Mouse (Mus musculus): ENCODE data around the gene Ntng1.

The Ntng1 gene

GRCm38 (mm10) chr3:110143206-110144061 is at the start of gene Ntng1:
TSS of gene Ntng1 (minus strand) at chr3:110144011.
- no peak for DNase-seq (ENCODE audit: low read depth)

GRCm38 (mm10) chr3:110187401-110187948 is 43.7 kb upstream of the Ntng1 start:
- no peak for DNase-seq (ENCODE audit: low read depth)

GRCm38 (mm10) chr3:110149089-110149488 is 5.3 kb upstream of the Ntng1 start:
- DNase-seq (ENCODE audit: low read depth): no peak

DNA sequence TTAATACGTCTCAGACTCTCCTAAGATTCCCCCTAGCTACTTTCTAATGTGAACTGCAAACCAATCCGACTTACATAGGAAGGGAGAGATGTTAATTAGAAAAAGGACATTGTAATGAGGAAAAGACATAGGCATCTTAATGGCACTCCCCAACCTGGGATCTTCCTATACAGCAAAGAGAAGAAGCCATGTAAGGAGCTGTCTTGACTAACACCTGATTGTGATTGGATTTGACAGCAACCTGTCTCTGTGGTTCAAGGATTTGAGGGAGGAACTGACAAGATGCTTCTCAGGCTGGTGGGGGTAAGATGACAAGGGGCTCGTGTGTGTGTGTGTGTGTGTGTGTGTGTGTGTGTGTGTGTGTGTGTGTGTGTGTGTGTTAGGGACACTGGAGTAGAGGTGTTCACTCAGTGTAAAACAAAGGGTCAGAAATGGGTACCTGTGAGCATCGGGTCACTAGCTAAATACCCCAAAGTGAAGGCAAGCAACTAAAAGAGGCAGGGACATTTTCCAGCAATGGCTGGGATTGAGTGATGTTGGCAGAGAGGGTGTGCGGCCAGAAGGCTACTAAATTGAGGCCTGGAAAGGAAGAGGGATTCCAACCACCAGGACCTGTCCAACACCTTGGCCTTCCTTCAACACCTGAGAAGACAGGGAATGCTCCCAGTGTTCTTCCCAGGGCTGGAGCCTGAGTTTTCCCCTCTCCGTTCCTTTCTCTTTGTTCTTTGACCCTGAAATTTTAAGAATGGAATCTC is 667 bp upstream of the Ntng1 start:
- DNase-seq (ENCODE audit: low read depth): no peak

DNA sequence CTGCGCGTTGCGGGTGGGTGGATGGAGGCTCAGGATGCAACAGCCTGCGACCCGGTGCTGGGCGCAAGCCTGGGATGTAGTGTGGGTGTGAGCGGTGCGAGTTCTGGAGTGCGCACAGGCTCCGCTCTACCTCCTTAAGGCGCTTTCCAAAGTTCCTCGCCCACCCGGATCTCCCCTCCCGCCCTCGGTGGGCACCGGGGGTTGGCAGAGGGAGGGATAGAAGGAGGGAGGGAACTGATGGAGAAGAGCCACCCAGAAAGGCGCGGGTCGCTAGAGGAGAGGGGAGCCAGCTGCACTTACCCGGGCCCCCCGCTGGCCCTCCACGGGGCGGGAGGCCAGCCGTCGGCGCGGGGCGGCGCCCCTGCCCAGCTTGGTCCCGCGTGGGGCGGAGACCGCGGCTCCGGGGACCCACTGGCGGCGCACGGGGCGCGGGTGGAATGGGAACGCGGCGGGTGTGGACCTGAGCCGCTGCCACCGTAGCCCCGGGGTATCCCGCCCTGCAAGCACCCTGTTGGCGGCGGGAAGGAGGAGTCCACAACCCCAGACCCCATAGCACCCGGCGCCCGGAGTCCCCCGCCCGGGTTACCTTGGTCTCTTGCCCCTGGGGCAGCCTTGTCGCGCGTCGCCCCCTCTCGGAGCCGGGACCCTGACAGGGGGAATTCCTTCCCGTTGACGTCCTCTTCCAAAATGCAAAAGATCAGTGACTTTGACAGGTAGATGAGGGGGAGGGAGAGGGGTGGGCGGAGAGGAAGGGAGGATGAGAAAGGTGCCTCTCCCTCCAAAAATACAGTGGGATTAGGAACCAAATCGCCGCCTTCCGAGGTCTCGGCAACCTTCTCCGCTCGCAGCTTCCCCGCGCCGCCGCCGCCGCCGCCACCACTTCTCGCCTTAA is 1.3 kb downstream of the Ntng1 start:
- DNase-seq (ENCODE audit: low read depth): no peak

DNA sequence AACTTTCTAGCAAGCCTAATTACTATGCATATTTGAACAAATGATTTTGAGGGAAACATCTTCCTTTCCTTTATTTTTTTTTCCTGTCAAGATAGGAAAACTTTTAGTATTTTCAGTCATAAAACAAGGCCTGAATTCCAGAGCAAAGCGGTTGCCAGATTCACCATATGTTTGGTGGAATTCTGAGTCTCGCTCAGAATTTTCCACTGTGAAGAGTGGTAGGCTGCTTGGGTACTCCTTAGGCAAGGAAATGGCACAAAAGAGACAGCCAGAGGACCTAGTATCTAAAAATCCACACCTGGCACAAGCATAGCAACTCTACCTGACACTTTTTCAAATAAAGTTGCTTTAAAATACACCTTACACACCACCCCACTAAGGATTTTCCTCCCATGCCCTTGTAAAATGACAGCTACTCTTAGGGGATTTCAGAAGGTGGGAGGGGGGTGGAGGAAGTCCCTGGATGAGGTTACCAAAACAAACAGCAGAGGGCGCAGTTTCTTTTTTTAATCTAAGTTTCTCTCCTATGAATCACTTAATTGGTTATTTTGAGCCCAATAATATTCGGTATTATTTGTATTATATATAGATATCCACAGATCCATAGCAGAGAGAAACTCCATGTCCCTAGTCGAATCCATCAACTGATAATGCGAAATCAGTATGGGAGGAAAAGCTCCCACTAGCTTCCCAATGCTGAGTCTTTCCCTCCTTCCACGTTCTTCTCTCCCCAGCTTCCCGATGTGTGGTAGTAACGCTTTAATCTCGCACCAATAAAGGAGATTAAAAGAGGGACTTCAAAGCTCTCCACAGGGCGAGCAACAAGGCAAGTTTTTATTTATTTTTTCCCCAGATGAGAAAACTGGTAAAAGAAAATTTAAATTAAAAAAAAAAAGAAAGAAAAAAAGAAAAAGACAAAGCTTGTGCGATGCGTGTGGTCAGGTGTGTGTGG is 2.2 kb downstream of the Ntng1 start:
- DNase-seq (ENCODE audit: low read depth): no peak

DNA sequence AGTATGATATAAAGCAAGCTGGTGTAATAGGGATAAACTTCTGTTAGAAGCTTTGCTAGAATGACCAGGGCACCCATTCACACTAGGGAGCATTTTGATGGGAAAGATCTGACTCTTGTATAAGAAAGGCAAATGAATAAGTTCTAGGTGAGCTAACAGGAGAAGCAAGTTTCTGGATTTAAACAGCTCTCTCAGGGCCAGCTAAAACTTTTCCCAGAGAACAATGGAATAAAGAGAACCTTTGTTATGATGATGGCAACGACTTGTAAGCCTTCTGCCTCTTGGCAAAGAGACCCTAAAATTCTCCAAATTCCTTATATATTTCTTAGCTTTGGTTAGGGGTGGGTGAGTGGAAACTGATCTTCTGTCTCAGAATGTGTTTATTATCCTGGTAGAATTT is 7.7 kb downstream of the Ntng1 start:
- no peak for DNase-seq (ENCODE audit: low read depth)

DNA sequence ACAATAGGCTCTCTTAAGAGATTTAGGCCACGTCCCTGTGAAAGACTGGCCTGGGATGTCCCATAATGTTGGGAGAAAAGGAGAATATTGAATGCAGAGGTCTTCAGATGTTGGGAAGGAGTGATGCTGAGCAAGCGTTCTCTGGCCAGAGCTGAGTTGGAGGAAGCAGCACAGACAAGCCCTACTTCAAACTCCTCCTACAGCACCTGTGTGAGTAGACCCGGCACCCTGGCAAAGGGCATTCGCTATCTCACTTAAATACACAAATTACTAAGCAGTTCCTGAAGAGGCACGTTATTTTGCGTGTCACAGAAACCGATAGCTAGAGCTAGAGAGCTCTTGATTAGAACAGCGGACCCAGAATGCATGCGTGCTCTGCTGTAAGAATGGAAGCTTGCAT is 10.7 kb downstream of the Ntng1 start:
- DNase-seq (ENCODE audit: low read depth): no peak

- DNase-seq (ENCODE audit: low read depth): no peak
Measured at GRCm38 (mm10) chr3:110132289-110132688, 11.5 kb downstream of the Ntng1 start.

DNA sequence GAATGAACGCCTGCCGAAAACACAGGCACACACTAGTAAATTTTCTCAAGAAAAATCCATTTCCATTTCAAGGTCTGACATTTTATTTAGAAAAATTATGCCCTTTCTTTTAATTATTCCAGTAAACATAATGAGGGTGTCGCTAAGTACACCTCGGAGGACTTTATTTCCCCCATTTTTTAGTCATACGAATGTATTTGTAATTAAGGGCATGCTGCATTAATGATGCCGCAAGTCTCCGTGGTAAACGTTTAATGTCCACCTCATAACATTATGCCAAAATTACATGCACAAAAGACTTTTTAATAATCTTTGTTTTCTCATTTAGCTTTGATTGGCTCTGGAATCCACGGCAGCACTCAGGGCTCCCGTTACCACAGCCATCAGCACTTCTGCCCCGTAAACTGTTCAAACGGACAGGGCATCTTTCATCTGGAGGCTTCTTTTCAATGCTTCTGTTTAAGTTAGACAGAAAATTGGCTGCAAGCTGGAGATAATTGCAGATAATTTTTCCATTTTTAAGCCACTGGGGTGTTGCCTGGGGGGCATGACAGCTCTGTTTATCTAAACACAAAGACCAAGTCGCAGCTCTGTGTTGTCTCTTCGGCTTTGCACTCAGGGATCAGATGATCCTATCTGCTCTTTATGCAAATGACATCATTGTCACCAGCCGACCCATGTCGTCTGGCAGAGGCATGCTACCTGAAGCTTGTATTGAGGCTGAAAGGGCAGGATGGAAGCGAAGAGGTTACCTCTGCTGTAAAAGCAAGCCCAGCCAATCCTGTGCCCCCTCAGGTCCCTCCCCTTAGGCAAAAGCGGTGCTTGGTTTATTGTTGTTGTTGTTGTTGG is 12.5 kb downstream of the Ntng1 start:
- DNase-seq (ENCODE audit: low read depth): no peak

DNA sequence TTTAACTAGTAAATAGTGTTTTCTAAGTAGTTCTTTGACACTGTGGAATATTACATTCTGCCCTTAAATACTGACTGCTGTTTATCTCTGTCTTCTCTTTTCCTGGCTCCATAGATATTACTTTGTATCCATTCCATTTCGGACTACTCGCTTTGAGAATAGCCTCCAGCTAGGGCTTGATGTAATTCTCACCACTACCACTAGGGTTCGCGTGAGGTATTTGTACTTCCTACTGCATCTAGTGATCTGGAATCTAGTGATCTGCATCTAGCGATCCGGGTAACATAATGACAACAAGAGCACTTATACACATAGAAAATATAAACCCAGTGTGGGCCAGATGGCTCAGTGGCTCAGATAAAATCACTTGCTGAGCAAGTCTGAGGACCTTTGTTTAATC is 14.2 kb downstream of the Ntng1 start:
- no peak for DNase-seq (ENCODE audit: low read depth)

DNA sequence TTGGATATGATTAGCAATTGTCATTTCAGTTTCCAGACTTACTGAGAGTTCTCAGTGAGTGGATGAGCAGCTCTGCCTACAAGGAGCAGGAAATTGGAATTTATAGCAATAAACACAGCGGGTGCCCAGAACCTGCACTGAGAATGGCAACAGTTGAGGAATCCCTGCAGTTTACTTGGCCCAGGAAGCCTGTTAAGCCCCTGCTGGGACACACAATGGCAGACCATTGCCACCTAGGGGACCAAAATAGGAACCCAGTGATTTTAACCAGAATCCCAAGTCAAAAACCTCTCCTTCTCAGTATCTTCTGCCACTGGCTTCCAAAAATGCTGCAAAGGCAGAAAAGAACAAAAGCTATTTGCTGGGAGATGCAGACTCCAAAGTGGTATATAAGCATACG is 37.8 kb downstream of the Ntng1 start:
- no peak for DNase-seq (ENCODE audit: low read depth)

- no peak for DNase-seq (ENCODE audit: low read depth)
Measured at GRCm38 (mm10) chr3:110094407-110094806, 49.4 kb downstream of the Ntng1 start.

GRCm38 (mm10) chr3:110094003-110094402 is 49.8 kb downstream of the Ntng1 start:
- no peak for DNase-seq (ENCODE audit: low read depth)

DNA sequence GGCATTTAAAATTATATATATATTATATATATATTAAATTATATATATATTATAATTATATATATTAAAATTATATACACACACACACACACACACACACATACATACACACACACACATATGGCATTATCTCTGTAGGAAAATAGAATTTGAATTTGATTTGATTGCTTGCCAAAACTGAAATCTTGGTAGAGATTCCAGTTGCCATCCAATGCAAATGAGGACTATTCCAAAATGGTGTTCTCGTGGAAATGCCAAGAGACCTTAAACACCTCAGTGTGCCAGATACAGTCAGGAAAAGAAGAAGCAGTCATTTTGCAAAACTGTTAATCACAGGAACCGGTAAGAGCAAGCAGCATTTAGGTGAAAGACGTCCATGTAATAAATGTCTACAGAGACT is 51.3 kb downstream of the Ntng1 start:
- DNase-seq (ENCODE audit: low read depth): no peak

GRCm38 (mm10) chr3:110087189-110087588 is 56.6 kb downstream of the Ntng1 start:
- no peak for DNase-seq (ENCODE audit: low read depth)

DNA sequence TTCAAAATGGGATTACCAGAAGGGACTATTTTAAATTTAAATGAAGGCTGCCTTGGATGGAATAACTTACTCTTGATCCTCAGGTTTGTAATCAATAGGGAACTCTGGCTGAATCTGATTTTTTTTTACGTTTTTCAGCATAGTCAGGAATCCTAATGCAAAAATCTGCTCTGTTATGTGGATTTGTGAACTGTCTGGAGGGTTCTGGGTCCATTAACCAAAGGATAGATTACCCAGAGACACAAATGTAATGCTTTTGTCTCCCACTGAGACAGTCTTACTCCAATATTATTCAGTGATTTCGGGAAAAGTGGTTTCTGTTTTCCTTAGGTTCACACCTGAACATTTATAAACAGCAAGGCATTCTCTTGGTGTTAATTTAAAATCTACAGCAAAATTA is 58.5 kb downstream of the Ntng1 start:
- DNase-seq (ENCODE audit: low read depth): no peak

DNA sequence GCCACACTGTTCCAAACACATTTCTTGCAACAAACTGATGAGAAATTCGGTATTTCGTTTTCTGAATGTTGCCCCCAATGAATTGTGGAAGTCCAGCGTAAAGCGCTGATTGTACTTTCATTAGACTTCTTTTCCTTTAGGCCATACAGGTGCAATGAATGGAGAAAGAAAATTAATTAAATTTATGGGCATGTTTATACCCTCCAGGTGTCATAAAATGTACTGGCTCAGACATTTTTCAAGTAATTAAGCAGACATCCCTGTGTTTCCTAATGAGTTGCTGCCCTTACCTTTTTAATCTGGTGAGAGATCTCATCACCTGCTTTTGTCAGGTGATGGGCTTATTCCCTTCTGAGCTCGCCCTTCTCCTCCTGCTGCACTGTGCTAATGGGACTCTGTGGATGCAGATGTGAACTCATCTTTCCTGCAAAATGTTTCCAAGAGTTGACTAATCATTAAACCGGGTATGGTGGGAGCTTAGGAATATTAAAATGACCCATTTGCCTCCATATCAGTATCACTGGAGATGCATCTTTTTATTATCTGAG is 79.0 kb downstream of the Ntng1 start:
- DNase-seq (ENCODE audit: low read depth): no peak

GRCm38 (mm10) chr3:110055915-110056314 is 87.9 kb downstream of the Ntng1 start:
- DNase-seq (ENCODE audit: low read depth): no peak

- DNase-seq (ENCODE audit: low read depth): no peak
Measured at GRCm38 (mm10) chr3:110055433-110055832, 88.4 kb downstream of the Ntng1 start.
